Mouse (Mus musculus) splenic B cell, adult 2 months (primary cell): Measurements from ENCODE around the gene Olfr543.
A peak's percentile ranks its signal among the peaks of the same experiment; 100 is the strongest.

Experiments
- DNase-seq: peaks from one replicate; pipeline ENCODE4 v3.0.0-alpha.2; 2011; ENCODE audit warnings: low read depth, low spot score
- H3K27me3 ChIP-seq: 2 replicates; pipeline ENCODE4 v1.6.1; 2012; ENCODE audit warnings: mild to moderate bottlenecking, low read length, moderate library complexity, mixed read lengths; ENCODE audit not compliant: control insufficient read depth, poor library complexity, insufficient read depth, severe bottlenecking
- H3K36me3 ChIP-seq: 2 replicates; pipeline ENCODE4 v1.6.1; 2012; ENCODE audit warnings: mild to moderate bottlenecking, low read length, moderate library complexity, mixed read lengths; ENCODE audit not compliant: control insufficient read depth, poor library complexity, insufficient read depth, severe bottlenecking

Olfr543 gene

DNA sequence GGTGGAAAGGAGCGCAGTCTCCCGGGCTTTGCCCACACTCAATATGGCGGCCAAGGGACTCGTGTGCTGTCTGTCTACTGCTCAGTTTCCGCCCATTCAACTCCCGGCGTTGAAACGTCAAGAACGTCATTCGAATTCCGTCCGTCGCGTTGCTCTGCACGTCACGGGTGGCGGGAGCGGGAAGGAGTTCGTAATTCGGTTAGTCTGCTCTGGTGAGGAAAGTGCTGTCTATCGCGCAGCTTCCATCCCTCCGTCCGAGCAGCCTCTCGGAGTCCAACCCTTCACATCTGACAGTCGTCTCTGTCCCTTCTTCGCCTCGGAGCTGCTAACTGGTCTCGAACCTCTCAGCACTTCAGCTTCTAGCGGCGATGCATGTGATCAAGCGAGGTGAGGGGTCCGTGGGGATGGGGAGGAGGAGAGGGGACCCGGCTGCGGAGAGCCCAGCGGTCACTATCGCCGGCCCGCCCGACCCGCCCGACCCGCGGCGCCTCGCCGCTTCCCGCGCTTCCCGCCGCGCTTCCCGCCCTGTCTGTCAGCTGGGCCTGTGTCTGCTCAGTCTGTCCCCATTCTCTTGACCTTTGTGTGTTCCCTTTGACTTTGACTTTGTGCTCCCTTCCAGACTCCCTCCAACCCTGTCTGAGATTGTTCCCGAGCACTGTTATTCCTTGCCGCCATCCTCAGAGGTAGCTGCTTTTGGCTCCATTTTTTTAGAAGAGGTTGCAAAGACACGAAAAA lies 39.7 kb downstream of the Olfr543 start, which contains the start of gene Rrm1:
TSS of gene Rrm1 (plus strand) at position 39 of the 735 bp plus-strand sequence.
- peak; percentile 96 for DNase-seq
- Histone ChIP-seq H3K36me3 (peaks cover 4% of the 10 kb centered on the region; the same call in 1 of the 2 replicates), H3K27me3 (peaks cover 2% of the 10 kb centered on the region; the same call in 1 of the 2 replicates)

DNA sequence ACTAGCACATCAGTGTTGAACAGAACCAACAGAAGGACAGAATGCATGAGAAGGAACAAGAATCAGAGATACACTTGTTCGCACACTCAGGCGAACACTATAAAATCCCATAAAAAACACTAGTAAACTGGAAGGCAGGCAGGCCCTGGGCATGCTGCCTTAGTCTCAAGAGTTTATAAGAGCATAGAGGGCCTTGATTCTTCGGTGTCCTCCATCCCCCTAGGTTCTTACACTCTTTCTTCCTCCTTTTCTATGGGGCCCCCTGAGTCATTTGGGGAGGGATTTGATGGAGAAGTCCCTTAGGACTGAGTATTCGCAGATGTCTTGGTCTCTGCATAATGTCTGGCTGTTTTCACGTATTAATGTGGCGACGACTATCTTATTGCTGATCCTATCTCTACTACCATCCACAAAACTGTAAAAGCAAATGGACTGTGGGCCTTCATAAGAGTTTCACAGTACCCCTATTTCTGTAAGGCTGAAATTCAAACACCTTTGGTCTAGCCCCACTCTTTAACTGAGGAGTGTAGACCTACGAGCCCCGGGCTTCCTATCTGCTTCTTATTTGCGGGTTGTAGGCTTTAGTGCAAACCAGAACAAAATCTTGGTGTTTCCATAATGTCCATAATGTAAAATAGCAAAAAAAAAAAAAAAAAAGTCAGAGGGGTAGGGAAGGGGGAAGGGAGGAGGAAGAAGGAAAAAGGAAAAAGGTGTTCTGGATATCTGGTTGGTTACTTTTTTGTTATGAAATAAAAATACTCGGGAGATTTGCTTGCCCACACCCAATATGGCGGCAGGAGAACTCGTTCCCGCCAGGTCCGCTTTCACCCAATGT lies 40.4 kb downstream of the Olfr543 start:
- peaks cover 2% of the 10 kb centered on the region; the same call in 1 of the 2 replicates for H3K27me3 ChIP-seq
- H3K36me3 ChIP-seq: peaks cover 2% of the 10 kb centered on the region; the same call in 1 of the 2 replicates
- DNase-seq: no peak

DNA sequence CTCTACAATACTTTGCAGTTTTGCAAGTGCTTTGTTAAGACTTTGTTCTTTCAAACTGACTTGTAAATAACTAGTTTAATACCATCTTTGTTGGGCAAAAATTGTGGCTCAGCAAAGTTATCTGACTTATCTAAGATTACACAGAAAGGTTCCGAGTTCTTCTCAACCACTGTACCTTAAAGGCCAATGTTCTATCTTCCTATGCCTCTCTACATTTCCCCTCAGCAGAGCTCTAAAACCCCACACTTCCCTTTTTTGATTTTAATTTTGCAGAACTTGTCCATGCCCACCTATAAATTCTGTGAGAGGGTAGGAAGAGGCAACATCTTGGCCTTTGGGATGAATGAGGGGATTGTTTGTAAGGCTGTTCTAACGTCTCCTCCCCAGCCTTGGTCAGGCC lies 47.1 kb downstream of the Olfr543 start:
- DNase-seq: no peak
- H3K36me3 ChIP-seq: peaks cover 7% of the 10 kb centered on the region
- H3K27me3 ChIP-seq: peaks cover 2% of the 10 kb centered on the region; the same call in 1 of the 2 replicates
